Mouse (Mus musculus) B cell, adult 2 months (primary cell): Measurements from ENCODE around the gene Apoh.

Experiments used
- DNase-seq, 2 experiments: peaks; one replicate each; pipeline ENCODE4 v3.0.0; 2022

The Apoh gene

GRCm38 (mm10) chr11:108384920-108385665 lies 41.9 kb downstream of the Apoh start:
- no peak for DNase-seq

DNA sequence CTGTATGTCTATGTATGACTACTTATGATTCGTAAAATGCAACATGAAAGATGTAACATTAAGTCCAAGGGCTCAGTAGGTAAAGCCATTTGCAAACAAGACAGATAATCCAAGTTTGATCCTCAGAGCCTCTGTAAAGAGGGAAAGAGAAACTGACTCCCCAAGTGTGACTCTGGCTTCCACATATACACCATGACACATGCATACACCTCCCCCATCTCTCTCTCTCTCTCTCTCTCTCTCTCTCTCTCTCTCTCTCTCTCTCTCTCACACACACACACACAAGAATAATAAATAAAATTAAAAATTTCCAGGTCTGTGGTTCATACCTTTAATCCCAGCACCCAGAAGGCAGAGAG lies 42.5 kb downstream of the Apoh start:
- no peak for DNase-seq

DNA sequence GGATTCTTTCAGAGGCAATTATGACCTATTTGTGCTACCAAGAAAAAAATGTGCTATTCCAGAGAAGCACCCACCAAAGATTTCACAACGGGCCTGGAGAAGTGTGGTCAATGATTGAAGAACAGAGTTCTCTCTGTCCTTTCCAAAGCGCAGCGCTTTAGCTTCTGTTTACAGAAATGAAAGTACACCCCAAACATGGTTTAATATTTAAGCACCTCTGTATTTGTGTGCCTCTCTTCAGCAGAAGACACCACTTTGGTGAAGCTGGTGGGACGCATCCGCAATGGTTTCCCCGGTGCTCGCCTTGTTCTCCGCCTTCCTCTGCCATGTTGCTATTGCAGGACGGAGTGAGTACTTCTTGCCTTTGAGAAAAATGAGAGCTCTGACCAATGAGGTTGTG lies 51.9 kb downstream of the Apoh start:
- no peak for DNase-seq

- no peak for DNase-seq
Observed at GRCm38 (mm10) chr11:108396076-108396829, 53.1 kb downstream of the Apoh start.

- DNase-seq = no peak
Observed at GRCm38 (mm10) chr11:108409876-108410644, 66.9 kb downstream of the Apoh start.

DNA sequence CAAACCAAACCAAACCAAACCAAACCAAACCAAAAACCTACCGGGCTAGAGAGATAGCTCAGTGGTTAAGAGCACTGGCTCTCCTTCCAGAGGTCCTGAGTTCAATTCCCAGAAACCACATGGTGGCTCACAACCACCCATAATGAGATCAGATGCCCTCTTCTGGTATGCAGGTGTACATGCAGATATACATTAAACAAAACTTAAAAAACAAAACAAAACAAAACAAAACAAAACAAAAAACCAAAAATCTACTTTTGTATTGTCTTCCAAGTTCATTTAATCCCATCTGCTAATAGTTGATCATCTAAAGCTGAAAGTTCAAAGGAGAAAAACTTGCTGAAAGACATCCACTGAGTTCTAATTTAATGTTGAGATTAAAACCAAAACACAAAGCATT lies 73.2 kb downstream of the Apoh start:
- no peak for DNase-seq

DNA sequence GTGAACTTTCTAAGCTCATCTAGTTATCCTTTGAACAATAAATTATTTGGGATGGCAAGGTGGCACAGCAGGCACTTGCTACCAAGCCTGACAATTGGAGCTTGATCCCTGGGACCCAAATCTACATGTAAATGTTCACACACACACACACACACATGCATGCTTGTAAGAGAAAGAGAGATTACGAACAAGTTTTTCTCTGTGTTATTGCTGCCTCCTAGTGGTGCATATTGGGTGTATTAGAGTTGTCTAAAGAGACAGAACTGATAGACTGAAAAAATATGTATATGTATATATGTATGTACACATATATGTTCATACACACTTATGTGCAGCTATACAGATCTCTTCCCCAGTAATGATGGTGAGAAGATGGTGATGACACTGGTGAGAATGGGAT lies 75.4 kb downstream of the Apoh start:
- peak; percentile 17 to 28 for DNase-seq

- DNase-seq = no peak
Observed at GRCm38 (mm10) chr11:108419242-108419641, 76.1 kb downstream of the Apoh start.

- DNase-seq = no peak
Observed at GRCm38 (mm10) chr11:108420751-108421150, 77.6 kb downstream of the Apoh start.

DNA sequence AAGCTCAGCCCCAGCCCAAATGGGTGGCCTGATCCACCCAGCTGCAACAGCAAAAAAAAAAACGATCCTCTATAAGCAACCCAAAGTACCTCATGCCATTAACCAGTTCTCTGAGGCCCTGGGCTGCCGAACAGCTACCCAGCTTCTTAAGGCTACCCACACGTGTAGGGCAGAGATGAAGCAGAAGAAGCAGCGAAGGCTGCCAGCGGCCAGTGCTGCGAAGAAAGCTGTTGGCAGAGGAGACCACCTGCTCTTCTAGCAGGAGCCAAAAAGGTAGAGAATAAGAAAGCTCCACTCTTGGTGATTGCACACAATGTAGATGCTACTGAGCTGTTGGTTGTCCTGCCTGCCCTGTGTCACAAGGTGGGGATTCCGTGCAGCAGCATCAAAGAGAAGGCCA lies 80.1 kb downstream of the Apoh start:
- no peak for DNase-seq

- DNase-seq = no peak
Observed at GRCm38 (mm10) chr11:108424111-108424510, 81.0 kb downstream of the Apoh start.

GRCm38 (mm10) chr11:108424889-108425591 lies 81.9 kb downstream of the Apoh start, which contains the start of gene Cep112:
Cep112 (plus strand) TSS chr11:108425192.
- peak; percentile 87 to 89 for DNase-seq

DNA sequence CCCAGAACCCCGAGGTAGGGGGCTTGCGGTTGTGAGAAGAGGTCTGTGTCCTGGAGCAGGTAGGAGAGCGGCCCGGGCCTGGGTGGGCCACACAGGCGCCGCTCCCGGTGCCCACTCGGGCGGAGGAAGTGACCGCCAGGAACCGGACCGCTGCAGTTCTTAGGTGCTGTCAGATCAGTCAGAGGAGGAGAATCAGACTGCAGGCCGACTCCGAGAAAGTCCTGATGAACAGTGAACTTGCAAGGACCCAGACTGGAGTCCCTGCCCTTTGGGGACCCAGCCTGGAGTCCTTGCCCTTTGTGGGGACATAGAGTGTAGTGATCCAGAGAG lies 82.4 kb downstream of the Apoh start:
- DNase-seq = peak in 1 of 2 experiments; percentile 5

DNA sequence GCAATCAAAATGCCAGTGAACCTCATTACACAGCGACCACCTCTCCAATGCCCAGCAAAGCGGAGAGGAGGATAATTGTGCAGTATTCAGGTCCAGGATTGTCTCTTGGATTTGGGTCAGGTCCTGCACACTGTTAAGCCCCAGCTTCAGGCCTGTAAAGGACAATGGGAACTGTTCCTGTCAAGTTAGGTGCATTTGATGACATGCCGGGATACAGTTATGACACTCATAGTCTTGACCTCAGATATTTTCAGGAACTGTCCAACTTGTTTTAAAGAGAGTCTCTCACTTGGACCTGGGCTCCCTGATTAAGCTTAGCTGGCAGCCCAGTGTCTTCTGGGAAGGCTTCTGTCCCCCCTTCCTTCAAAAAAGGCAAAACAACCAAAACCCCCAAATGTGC lies 82.9 kb downstream of the Apoh start:
- DNase-seq = no peak

DNA sequence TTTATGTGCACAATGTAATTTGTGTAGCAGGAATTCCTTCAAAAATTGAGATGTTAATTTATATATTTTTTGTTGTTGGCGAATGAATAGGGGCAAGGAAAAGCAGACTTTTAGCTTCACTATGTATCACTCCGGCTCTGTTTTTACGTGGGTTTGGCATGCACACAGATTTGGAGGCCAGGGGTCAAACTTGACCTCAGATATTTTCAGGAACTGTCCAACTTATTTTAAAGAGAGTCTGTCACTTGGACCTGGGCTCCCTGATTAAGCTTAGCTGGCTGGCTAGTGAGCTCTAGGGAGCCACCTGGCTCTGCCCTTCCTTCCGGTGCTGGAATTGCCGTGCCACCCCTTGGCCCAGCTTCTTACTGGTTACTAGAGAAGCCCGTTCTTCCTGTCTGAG lies 84.0 kb downstream of the Apoh start:
- no peak for DNase-seq

GRCm38 (mm10) chr11:108429076-108429475 lies 85.9 kb downstream of the Apoh start:
- DNase-seq = no peak

- no peak for DNase-seq
Observed at GRCm38 (mm10) chr11:108443893-108444563, 100.9 kb downstream of the Apoh start.

DNA sequence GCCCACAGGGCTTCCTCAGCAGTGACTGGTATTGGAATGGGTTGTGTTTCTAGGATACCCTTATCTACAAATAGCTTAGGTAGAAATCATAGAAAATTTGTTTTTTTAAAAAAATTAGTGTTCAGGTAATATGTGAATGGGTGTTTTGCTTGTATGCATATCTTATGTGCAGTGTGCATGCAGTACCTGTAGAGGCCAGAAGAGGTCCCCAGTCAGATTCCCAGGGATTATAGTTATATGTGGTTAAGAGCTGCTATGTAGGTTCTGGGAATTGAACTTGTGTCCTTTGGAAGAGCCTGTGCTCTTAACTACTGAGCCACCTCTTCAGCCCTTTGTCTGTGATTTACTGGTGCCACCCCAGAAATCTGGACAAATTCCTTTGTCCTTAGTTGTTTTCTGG lies 104.0 kb downstream of the Apoh start:
- peak; percentile 17 to 31 for DNase-seq

GRCm38 (mm10) chr11:108449811-108450210 lies 106.7 kb downstream of the Apoh start:
- peak; percentile 75 to 76 for DNase-seq

GRCm38 (mm10) chr11:108459599-108459998 lies 116.4 kb downstream of the Apoh start:
- no peak for DNase-seq
